Mouse (Mus musculus): Measurements from ENCODE around the gene Gm14525.
"Not testable (repeated sequence)": the region's sequence is repeated elsewhere in the genome, so short reads cannot be mapped to it uniquely, and the experiment has no call there.

Gm14525 gene

GRCm38 (mm10) chrX:26702538-26702937 lies at the start of gene Gm14525:
Gene Gm14525 (minus strand): TSS chrX:26702638.
- not testable (repeated sequence) for DNase-seq

Measured in thymus, adult 18-20 months (tissue).